Mouse (Mus musculus) hindbrain, embryonic 11.5 days (tissue): ENCODE measurements around the gene Bub1b. TPM values are rescaled to one million over a fixed set of nuclear protein-coding genes. Genes with fewer than 3 reads are reported as not detected.

ENCODE experiments used
- ATAC-seq: fragments of 200-750 bp; cut with Nextera tagmentation; 2 replicates; pipeline ENCODE4 v1.8.0; 2017; ENCODE audit warnings: mild to moderate bottlenecking, moderate TSS enrichment, moderate library complexity; ENCODE audit not compliant: low FRiP score
- DNase-seq: peaks from one replicate; pipeline ENCODE4 v3.0.0-alpha.2; 2015; ENCODE audit warnings: low spot score
- H3K27ac ChIP-seq: fragments of 300-500 bp; sonication (generic); 2 replicates; pipeline ENCODE4 v1.5.1; 2014; ENCODE audit warnings: mild to moderate bottlenecking, low read depth, low read length
- H3K27me3 ChIP-seq: fragments of 300-500 bp; sonication (generic); 2 replicates; pipeline ENCODE4 v1.6.1; 2014; ENCODE audit warnings: mild to moderate bottlenecking, low read length, moderate library complexity, mixed read lengths; ENCODE audit not compliant: control insufficient read depth, insufficient read depth
- H3K36me3 ChIP-seq: fragments of 300-500 bp; sonication (generic); 2 replicates; pipeline ENCODE4 v1.6.1; 2014; ENCODE audit warnings: mild to moderate bottlenecking, low read length, moderate library complexity, mixed read lengths; ENCODE audit not compliant: control insufficient read depth, insufficient read depth
- H3K4me1 ChIP-seq: fragments of 300-500 bp; sonication (generic); replicated peaks from 2 replicates; pipeline ENCODE4 v1.6.1; 2014; ENCODE audit warnings: low read length, mixed read lengths; ENCODE audit not compliant: control insufficient read depth, insufficient read depth
- H3K4me2 ChIP-seq: fragments of 300-500 bp; sonication (generic); replicated peaks from 2 replicates; pipeline ENCODE4 v1.6.1; 2014; ENCODE audit warnings: mild to moderate bottlenecking, low read depth, low read length
- H3K4me3 ChIP-seq: fragments of 300-500 bp; sonication (generic); 2 replicates; pipeline ENCODE4 v1.5.1; 2014; ENCODE audit warnings: low read depth, low read length
- H3K9ac ChIP-seq: fragments of 300-500 bp; sonication (generic); 2 replicates; pipeline ENCODE4 v1.6.1; 2014; ENCODE audit warnings: low read depth, low read length
- H3K9me3 ChIP-seq: fragments of 300-500 bp; sonication (generic); 2 replicates; pipeline ENCODE4 v1.6.1; 2016; ENCODE audit warnings: low read length; ENCODE audit not compliant: control insufficient read depth
- WGBS: fragments of 180-500 bp; shearing (Covaris S2); extraction: QIAGEN DNeasy Blood & Tissue Kit; methylation state at CpG from one replicate; pipeline ENCODE4 v1.1.7; 2014; 5-methylcytosine and 5-hydroxymethylcytosine counted together
- polyA plus RNA-seq: library from polyadenylated mRNA; unstranded; fragments of >200 nt; fragmentation: Nextera tagmentation; extraction: Ambion mirVana; gene quantifications from 2 replicates; pipeline ENCODE4 v1.2.1, GENCODE M21; 2014

The Bub1b gene
- polyA plus RNA-seq, 1 experiment from 2014 or later, result 80.6 TPM

DNA sequence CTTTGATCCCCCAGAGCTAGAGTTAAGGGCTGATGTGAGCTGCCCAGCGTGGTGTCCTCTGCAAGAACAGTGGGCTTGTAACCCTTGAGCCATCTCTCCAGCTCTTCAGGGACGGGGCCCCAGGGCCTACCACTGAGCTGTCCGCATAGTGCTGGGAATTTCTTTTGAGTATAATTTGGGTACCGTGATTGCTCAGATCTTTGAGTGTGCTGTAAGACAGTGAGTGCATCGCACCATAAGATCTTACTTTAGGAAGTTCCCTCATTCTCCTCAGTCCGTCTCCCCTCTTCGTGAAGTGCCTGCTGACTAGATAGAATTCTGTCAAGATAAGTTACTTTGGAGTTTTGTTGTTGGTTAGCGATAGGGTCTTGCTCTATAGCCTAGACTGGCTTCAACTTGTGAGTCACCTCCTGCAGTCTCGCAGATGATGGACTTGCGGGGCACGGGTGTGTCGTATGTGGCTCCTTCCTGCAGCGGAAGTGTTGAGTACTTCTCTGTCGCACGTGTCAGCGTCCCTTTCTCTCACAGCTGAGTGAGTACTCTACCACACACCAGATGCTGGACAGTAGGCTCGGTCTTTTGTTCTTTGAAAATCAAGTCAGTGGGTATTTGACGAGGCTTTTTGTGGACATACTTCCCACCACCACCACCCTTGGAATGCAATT is 3.7 kb downstream of the Bub1b start:
- WGBS, result 88% methylated on average over 18 of the region's 18 CpGs
- Histone ChIP-seq H3K9me3 (no peaks in the 10 kb centered on the region), H3K4me1 (peaks cover 4% of the 10 kb centered on the region), H3K9ac (no peak overlapping the region), H3K27me3 (no peaks in the 10 kb centered on the region), H3K4me3 (no peak overlapping the region), H3K4me2 (no peak overlapping the region), H3K36me3 (peaks cover 11% of the 10 kb centered on the region), H3K27ac (no peak overlapping the region)
- ATAC-seq, result no peak
- DNase-seq, result no peak

DNA sequence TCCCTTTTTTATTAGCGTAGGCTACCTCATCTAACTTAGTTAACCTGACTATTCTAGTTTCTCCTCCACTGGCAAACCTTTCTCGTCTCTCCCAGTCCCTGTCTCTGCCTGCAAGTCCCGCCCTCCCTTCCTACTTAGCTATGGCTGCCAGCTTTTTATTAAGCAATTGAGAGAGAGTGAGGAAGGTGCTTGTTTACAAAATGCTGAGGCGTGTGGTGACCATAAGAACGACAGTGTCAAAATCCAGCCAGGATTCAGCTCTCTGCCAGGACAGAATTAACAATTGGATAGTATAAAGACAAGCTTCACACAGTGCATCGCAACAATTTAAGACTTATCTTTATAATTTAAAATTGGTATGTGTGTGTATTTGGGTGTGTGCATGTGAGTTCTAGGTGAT is 6.1 kb downstream of the Bub1b start:
- Histone ChIP-seq H3K9me3 (no peaks in the 10 kb centered on the region), H3K4me3 (no peak overlapping the region), H3K36me3 (peaks cover 11% of the 10 kb centered on the region), H3K27ac (no peak overlapping the region), H3K9ac (no peak overlapping the region), H3K4me1 (peaks cover 4% of the 10 kb centered on the region), H3K4me2 (no peak overlapping the region), H3K27me3 (no peaks in the 10 kb centered on the region)
- 93% methylated on average over 6 of the region's 6 CpGs for WGBS
- ATAC-seq (no peak), DNase-seq (no peak)

DNA sequence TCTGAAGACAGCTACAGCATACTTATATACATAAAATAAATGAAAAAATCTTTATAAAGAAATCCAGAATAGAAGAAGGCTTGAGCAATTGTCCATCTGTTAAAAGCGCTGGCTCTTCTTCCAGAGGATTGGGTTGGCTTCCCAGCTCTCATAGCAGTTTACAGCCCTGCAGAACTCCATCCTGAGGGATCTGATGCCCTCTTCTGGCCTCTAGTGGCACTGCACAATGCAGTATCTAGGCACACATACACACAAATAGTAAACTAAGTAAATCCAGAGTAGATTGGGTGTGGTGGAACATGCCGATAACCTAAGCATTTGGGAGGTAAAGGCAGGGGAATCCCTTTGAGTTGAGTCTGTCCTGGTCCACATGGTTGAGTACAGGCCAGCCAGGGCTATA is 8.0 kb downstream of the Bub1b start:
- no peak overlapping the region for H3K4me3 ChIP-seq
- H3K4me2 ChIP-seq, result no peak overlapping the region
- H3K4me1 ChIP-seq, result no peaks in the 10 kb centered on the region
- peaks cover 14% of the 10 kb centered on the region for H3K36me3 ChIP-seq
- ATAC-seq (no peak), DNase-seq (peak; percentile 60)
- no peak overlapping the region for H3K9ac ChIP-seq
- no peaks in the 10 kb centered on the region for H3K27me3 ChIP-seq
- 83% methylated on average over 2 of the region's 2 CpGs for WGBS
- H3K9me3 ChIP-seq, result no peaks in the 10 kb centered on the region
- H3K27ac ChIP-seq, result no peak overlapping the region

GRCm38 (mm10) chr2:118606976-118607375 is 9.0 kb downstream of the Bub1b start:
- H3K9ac ChIP-seq, result no peak overlapping the region
- 87% methylated on average over 5 of the region's 5 CpGs for WGBS
- H3K27ac ChIP-seq, result no peak overlapping the region
- peaks cover 14% of the 10 kb centered on the region for H3K36me3 ChIP-seq
- H3K4me1 ChIP-seq, result no peaks in the 10 kb centered on the region
- no peak overlapping the region for H3K4me2 ChIP-seq
- no peak overlapping the region for H3K4me3 ChIP-seq
- H3K9me3 ChIP-seq, result no peaks in the 10 kb centered on the region
- no peak for DNase-seq
- no peaks in the 10 kb centered on the region for H3K27me3 ChIP-seq
- no peak for ATAC-seq

- no peak overlapping the region for H3K9ac ChIP-seq
- no peak overlapping the region for H3K4me3 ChIP-seq
- H3K4me2 ChIP-seq, result no peak overlapping the region
- DNase-seq (no peak), ATAC-seq (no peak)
- H3K4me1 ChIP-seq, result no peaks in the 10 kb centered on the region
- no peaks in the 10 kb centered on the region for H3K9me3 ChIP-seq
- H3K36me3 ChIP-seq, result peaks cover 5% of the 10 kb centered on the region
- H3K27me3 ChIP-seq, result no peaks in the 10 kb centered on the region
- 95% methylated on average over 5 of the region's 5 CpGs for WGBS
- no peak overlapping the region for H3K27ac ChIP-seq
Measured at GRCm38 (mm10) chr2:118618013-118618412, 20.0 kb downstream of the Bub1b start.

- ATAC-seq, result no peak
- no peak for DNase-seq
- H3K4me2 ChIP-seq, result no peak overlapping the region
- no peak overlapping the region for H3K27ac ChIP-seq
- no peak overlapping the region for H3K9ac ChIP-seq
- H3K4me3 ChIP-seq, result no peak overlapping the region
- H3K4me1 ChIP-seq, result no peaks in the 10 kb centered on the region
- H3K27me3 ChIP-seq, result no peaks in the 10 kb centered on the region
- WGBS, result 73% methylated on average over 2 of the region's 2 CpGs
- no peaks in the 10 kb centered on the region for H3K9me3 ChIP-seq
- H3K36me3 ChIP-seq, result peaks cover 6% of the 10 kb centered on the region
Measured at GRCm38 (mm10) chr2:118620101-118620500, 22.1 kb downstream of the Bub1b start.

DNA sequence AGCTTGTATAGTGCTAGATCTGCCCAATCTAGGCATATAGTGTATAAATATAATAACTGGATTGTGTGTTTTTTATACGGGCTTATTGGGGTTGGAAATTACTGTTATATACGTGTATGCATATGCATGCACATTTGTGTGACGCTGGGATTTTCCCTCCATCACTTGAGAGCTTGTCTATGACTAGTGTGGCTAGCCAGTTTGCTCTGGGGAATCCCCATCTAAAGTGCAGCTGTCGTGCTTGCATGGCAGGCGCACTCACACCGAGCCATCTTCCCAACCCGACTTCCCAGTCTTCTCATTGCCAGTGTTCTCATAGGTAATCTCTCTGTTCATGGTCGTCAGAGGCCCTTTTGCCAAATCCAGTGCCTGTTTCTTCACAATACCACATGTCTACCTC is 22.6 kb downstream of the Bub1b start:
- Histone ChIP-seq H3K27ac (no peak overlapping the region), H3K9me3 (no peaks in the 10 kb centered on the region), H3K27me3 (no peaks in the 10 kb centered on the region), H3K4me2 (no peak overlapping the region), H3K9ac (no peak overlapping the region), H3K4me1 (no peaks in the 10 kb centered on the region), H3K4me3 (no peak overlapping the region), H3K36me3 (peaks cover 6% of the 10 kb centered on the region; the same call in 1 of the 2 replicates)
- no peak for ATAC-seq
- no peak for DNase-seq
- WGBS, result 91% methylated on average over 8 of the region's 8 CpGs

- H3K9ac ChIP-seq, result no peak overlapping the region
- H3K4me3 ChIP-seq, result no peak overlapping the region
- no peak overlapping the region for H3K4me2 ChIP-seq
- no peaks in the 10 kb centered on the region for H3K9me3 ChIP-seq
- H3K36me3 ChIP-seq, result no peaks in the 10 kb centered on the region; the same call in 1 of the 2 replicates
- H3K27me3 ChIP-seq, result no peaks in the 10 kb centered on the region
- no peak for ATAC-seq
- no peak overlapping the region for H3K27ac ChIP-seq
- 96% methylated on average over 6 of the region's 6 CpGs for whole genome bisulfite sequencing
- H3K4me1 ChIP-seq, result no peaks in the 10 kb centered on the region
- DNase-seq, result no peak
Measured at GRCm38 (mm10) chr2:118629276-118629675, 31.3 kb downstream of the Bub1b start.

DNA sequence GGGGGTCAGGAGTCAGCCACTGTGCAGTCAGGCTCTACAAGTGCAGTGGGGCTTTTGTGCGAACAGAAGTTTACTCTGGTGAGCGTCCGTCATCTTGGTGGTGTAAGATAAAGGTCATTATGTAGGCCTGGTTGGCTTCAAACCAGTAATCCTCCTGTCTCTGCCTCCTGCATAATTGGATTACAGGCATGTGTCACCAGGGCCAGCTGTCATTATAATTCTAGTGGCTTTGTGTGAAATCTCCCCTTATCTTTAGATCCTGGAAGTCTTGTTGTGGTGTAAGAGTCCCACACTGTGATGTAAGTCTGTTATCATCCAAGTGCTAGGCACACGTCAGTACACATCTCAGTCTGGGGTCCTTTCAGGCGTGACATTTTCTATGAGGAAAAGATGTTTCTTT is 35.4 kb downstream of the Bub1b start:
- no peak for DNase-seq
- no peak for ATAC-seq
- WGBS, result 86% methylated on average over 5 of the region's 5 CpGs
- no peak overlapping the region for H3K9ac ChIP-seq
- no peaks in the 10 kb centered on the region for H3K27me3 ChIP-seq
- H3K36me3 ChIP-seq, result no peaks in the 10 kb centered on the region
- no peak overlapping the region for H3K27ac ChIP-seq
- no peaks in the 10 kb centered on the region for H3K4me1 ChIP-seq
- no peaks in the 10 kb centered on the region for H3K9me3 ChIP-seq
- H3K4me3 ChIP-seq, result no peak overlapping the region
- no peak overlapping the region for H3K4me2 ChIP-seq
